Mouse (Mus musculus) limb, embryonic 11.5 days (tissue): ENCODE results near the gene As3mt. TPM values are rescaled to one million over a fixed set of nuclear protein-coding genes. Genes with fewer than 3 reads are reported as not detected.

Source experiments
- ATAC-seq: fragments of 200-750 bp; cut with Nextera tagmentation; 2 replicates; pipeline ENCODE4 v1.8.0; 2017; ENCODE audit warnings: low read depth; ENCODE audit not compliant: insufficient number of reproducible peaks, low FRiP score, low TSS enrichment
- DNase-seq: peaks from one replicate; pipeline ENCODE4 v3.0.0-alpha.2; 2015; ENCODE audit warnings: low spot score
- H3K27ac ChIP-seq: fragments of 300-500 bp; sonication (generic); replicated peaks from 2 replicates; pipeline ENCODE4 v1.5.1; 2014; ENCODE audit warnings: low read depth, mild to moderate bottlenecking, low read length
- H3K27me3 ChIP-seq: fragments of 300-500 bp; sonication (generic); 2 replicates; pipeline ENCODE4 v1.6.1; 2014; ENCODE audit warnings: mild to moderate bottlenecking, low read length, mixed read lengths; ENCODE audit not compliant: control insufficient read depth, insufficient read depth
- H3K36me3 ChIP-seq: fragments of 300-500 bp; sonication (generic); 2 replicates; pipeline ENCODE4 v1.6.1; 2014; ENCODE audit warnings: mild to moderate bottlenecking, low read length, moderate library complexity, mixed read lengths; ENCODE audit not compliant: control insufficient read depth, insufficient read depth
- H3K4me1 ChIP-seq: fragments of 300-500 bp; sonication (generic); 2 replicates; pipeline ENCODE4 v1.6.1; 2014; ENCODE audit warnings: low read length, mixed read lengths; ENCODE audit not compliant: control insufficient read depth, insufficient read depth
- H3K4me2 ChIP-seq: fragments of 300-500 bp; sonication (generic); 2 replicates; pipeline ENCODE4 v1.6.1; 2014; ENCODE audit warnings: low read depth, mild to moderate bottlenecking, moderate library complexity; ENCODE audit not compliant: severe bottlenecking
- H3K4me3 ChIP-seq: fragments of 300-500 bp; sonication (generic); 2 replicates; pipeline ENCODE4 v1.5.1; 2014; ENCODE audit warnings: low read depth, low read length
- H3K9ac ChIP-seq: fragments of 300-500 bp; sonication (generic); 2 replicates; pipeline ENCODE4 v1.6.1; 2014; ENCODE audit warnings: mild to moderate bottlenecking, low read length
- H3K9me3 ChIP-seq: fragments of 300-500 bp; sonication (generic); 2 replicates; pipeline ENCODE4 v1.6.1; 2016; ENCODE audit warnings: low read length; ENCODE audit not compliant: control insufficient read depth
- WGBS: fragments of 180-500 bp; shearing (Covaris S2); extraction: QIAGEN DNeasy Blood & Tissue Kit; methylation state at CpG from one replicate; pipeline ENCODE4 v1.1.7; 2014; 5-methylcytosine and 5-hydroxymethylcytosine counted together
- polyA plus RNA-seq: library from polyadenylated mRNA; unstranded; fragments of >200 nt; fragmentation: Nextera tagmentation; extraction: Ambion mirVana; gene quantifications from 2 replicates; pipeline ENCODE4 v1.2.1, GENCODE M21; 2014

The As3mt gene
- polyA plus RNA-seq, 1 experiment from 2014 or later = 37.3 TPM

DNA sequence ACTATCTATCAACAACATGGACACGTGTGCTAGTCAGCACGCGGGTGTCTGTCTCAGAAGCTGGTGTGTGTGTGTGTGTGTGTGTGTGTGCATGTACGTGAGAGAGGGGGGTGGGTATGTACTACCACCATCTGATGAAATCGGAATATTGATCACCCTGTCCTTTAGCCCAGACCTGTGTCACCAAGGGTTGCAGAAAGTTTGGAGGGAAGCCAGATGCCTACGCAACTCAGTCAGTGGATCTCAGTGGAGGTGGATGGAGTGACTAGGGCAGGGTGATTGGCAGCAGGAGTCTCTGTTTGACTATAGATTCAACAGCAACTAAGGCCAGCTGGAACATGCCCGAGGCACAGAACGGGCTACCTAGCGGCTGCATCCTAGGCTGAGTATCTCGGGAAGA, 39.0 kb upstream of the As3mt start:
- H3K27ac ChIP-seq = no peak overlapping the region
- H3K9me3 ChIP-seq = no peaks in the 10 kb centered on the region
- 87% methylated on average over 10 of the region's 10 CpGs for WGBS
- no peak overlapping the region for H3K4me2 ChIP-seq
- ATAC-seq = no peak
- DNase-seq = no peak
- no peaks in the 10 kb centered on the region for H3K36me3 ChIP-seq
- H3K4me3 ChIP-seq = no peak overlapping the region
- no peaks in the 10 kb centered on the region for H3K4me1 ChIP-seq
- H3K9ac ChIP-seq = no peak overlapping the region
- no peaks in the 10 kb centered on the region for H3K27me3 ChIP-seq

DNA sequence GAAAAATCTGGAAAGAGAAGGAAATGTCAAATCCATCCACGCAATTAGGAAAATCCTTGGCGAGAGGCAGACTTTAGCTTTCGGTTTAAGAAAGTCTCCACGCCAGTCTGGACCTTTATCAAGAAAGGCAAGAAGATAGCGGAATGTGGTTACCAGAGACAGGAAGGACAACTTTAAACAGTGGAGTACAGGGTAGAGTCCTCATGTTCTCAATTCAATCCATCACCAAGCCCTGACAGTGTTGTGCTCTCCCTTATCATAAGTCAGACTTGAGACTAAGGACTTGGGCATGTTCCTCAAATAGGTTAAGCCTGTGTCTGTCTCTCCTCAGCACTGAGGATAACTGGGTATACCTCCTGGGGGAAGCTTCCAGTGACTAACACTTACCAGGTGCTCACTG, 37.5 kb upstream of the As3mt start:
- Histone ChIP-seq H3K4me1 (no peaks in the 10 kb centered on the region), H3K27me3 (no peaks in the 10 kb centered on the region), H3K36me3 (no peaks in the 10 kb centered on the region), H3K9ac (no peak overlapping the region), H3K4me2 (no peak overlapping the region), H3K4me3 (no peak overlapping the region), H3K27ac (no peak overlapping the region), H3K9me3 (no peaks in the 10 kb centered on the region)
- ATAC-seq (no peak), DNase-seq (no peak)
- WGBS = 88% methylated on average over 5 of the region's 5 CpGs

GRCm38 (mm10) chr19:46670691-46671090, 36.6 kb upstream of the As3mt start:
- Histone ChIP-seq H3K27me3 (no peaks in the 10 kb centered on the region), H3K36me3 (no peaks in the 10 kb centered on the region), H3K4me2 (no peak overlapping the region), H3K27ac (no peak overlapping the region), H3K9me3 (no peaks in the 10 kb centered on the region), H3K4me3 (no peak overlapping the region), H3K9ac (no peak overlapping the region), H3K4me1 (no peaks in the 10 kb centered on the region)
- DNase-seq = peak; percentile 75
- no peak for ATAC-seq
- 27% methylated on average over 13 of the region's 13 CpGs for WGBS

DNA sequence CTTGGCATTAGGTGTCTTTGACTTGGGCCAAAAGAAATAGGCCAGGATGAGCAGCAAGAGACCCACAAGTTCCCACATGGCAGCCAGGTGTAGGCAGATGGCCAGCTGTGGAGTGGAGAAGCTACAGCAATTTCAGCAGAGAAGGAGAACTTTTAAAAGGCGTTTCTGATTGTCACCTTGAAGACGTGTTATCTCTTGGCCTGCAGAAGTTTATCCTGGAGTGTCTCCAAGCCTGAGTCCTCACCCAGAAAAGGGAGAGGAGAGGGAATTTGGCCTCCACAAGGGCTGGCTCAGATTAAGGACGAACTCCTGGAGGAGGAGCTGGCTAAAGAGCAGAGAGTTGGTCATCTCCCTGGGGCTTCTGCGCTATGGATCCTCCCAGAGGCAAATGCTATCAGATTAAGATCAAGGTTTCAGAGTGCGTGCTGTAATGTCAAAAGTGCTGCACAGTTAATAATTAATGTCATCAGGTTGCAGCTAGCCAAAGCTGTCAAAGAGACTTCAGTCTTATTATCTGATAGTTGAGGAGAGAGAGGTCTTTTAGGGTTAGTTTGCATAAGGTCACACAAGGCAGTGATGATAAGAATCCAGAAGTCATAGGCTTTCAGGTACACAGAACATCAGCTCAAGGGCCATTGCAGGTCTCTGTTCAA, 34.4 kb upstream of the As3mt start, which contains the start of gene Cyp17a1:
TSS of gene Cyp17a1 (minus strand) at position 407 of the 653 bp plus-strand sequence.
- DNase-seq = no peak
- ATAC-seq = no peak
- H3K4me1 ChIP-seq = no peaks in the 10 kb centered on the region

GRCm38 (mm10) chr19:46675641-46676040, 31.6 kb upstream of the As3mt start:
- H3K9me3 ChIP-seq = no peaks in the 10 kb centered on the region
- no peak overlapping the region for H3K27ac ChIP-seq
- no peaks in the 10 kb centered on the region for H3K36me3 ChIP-seq
- WGBS = 81% methylated on average over 3 of the region's 3 CpGs
- H3K9ac ChIP-seq = no peak overlapping the region
- DNase-seq (no peak), ATAC-seq (no peak)
- no peak overlapping the region for H3K4me3 ChIP-seq
- H3K4me1 ChIP-seq = no peaks in the 10 kb centered on the region
- no peaks in the 10 kb centered on the region for H3K27me3 ChIP-seq
- H3K4me2 ChIP-seq = no peak overlapping the region

More for the DNA sequence above, 34.4 kb upstream of the As3mt start, which contains the start of gene Cyp17a1:
- Histone ChIP-seq H3K9ac (no peak within 1 kb of the TSS), H3K27me3 (no peaks in the 10 kb centered on the region), H3K4me2 (no peak within 1 kb of the TSS), H3K36me3 (no peaks in the 10 kb centered on the region), H3K9me3 (no peaks in the 10 kb centered on the region), H3K27ac (no peak within 1 kb of the TSS), H3K4me3 (no peak within 1 kb of the TSS)
- 59% methylated on average over 5 of the region's 5 CpGs for WGBS

DNA sequence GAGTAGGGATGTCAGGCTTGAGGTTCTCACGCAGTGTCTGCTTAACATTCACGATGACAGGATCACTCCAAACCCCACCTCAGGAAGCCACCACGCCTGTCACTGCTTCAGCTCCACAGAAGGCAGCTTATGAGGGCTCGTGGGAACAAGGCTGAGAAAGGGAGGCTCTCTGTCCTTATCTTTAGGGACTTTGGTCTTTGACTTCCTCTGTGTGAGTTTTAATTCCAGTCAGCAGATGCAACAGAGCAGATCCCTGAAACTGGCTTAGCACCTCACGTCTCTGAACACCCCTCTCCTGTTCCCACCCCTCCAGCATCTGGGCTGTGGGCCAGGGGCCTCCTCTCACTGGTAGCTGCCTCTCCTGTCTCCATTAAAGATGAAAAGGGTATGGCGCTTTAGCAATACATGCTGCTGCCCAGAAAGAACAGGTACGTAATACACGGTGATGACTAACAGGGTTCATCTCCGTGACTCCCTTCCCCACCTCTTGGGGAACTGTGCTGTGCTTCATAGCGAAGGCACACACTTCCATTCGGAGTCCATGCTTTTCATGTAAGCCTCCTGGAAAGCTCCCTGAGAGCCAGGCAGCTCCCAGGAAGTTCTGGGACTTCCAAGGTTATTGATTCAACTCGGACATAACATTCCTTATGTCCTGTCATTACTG, 27.4 kb upstream of the As3mt start:
- H3K4me2 ChIP-seq = no peak overlapping the region
- DNase-seq = no peak
- H3K4me1 ChIP-seq = no peaks in the 10 kb centered on the region
- H3K4me3 ChIP-seq = no peak overlapping the region
- WGBS = 66% methylated on average over 12 of the region's 12 CpGs
- H3K9me3 ChIP-seq = no peaks in the 10 kb centered on the region
- no peak for ATAC-seq
- no peak overlapping the region for H3K27ac ChIP-seq
- H3K27me3 ChIP-seq = no peaks in the 10 kb centered on the region
- no peaks in the 10 kb centered on the region for H3K36me3 ChIP-seq
- H3K9ac ChIP-seq = no peak overlapping the region

- Histone ChIP-seq H3K4me1 (no peaks in the 10 kb centered on the region), H3K27ac (no peak within 1 kb of the TSS), H3K36me3 (no peaks in the 10 kb centered on the region), H3K4me2 (peak within 1 kb of the TSS; percentile 59), H3K27me3 (no peaks in the 10 kb centered on the region), H3K9me3 (no peaks in the 10 kb centered on the region), H3K9ac (peak within 1 kb of the TSS; percentile 81), H3K4me3 (peak within 1 kb of the TSS; percentile 48)
- WGBS = 3% methylated on average over 44 of the region's 44 CpGs
- DNase-seq (peak; percentile 90), ATAC-seq (peak; percentile 86)
These were observed 17.5 kb upstream of the As3mt start, which contains the start of gene Borcs7 for GRCm38 (mm10) chr19:46689460-46690372. TSS of gene Borcs7 (plus strand) at chr19:46689906.

GRCm38 (mm10) chr19:46690387-46690786, 16.9 kb upstream of the As3mt start:
- DNase-seq = no peak
- H3K27ac ChIP-seq = no peak overlapping the region
- H3K36me3 ChIP-seq = no peaks in the 10 kb centered on the region
- no peaks in the 10 kb centered on the region for H3K4me1 ChIP-seq
- H3K9me3 ChIP-seq = no peaks in the 10 kb centered on the region
- no peak for ATAC-seq
- H3K4me3 ChIP-seq = peak overlapping the region; percentile 48
- H3K4me2 ChIP-seq = peak overlapping the region; percentile 59
- 80% methylated on average over 11 of the region's 11 CpGs for WGBS
- H3K27me3 ChIP-seq = no peaks in the 10 kb centered on the region
- H3K9ac ChIP-seq = peak overlapping the region; percentile 81
